Mouse (Mus musculus): Measurements from ENCODE around the gene Frmd4b. TPM values are rescaled to one million over a fixed set of nuclear protein-coding genes. Genes with fewer than 3 reads are reported as not detected.

Gene Frmd4b
- polyA plus RNA-seq, 1 experiment, result 4.8 TPM

DNA sequence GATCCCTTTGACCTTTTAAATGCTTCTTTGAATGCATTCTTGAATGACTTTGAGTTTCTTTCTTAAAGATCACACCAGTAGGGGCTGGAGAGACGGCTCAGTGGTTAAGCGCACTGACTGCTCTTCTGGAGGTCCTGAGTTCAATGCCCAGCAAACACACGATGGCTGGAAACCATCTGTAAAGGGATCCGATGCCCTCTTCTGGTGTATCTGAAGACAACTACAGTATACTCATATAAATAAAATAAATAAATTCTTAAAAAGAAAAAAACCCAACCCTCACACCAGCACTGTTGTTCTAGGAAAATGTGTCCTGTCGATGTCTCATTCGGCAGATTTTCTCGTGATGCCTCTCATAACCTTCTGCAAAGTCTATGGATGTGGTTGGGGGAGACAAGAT is 116.3 kb downstream of the Frmd4b start:
- H3K27ac ChIP-seq (ENCODE audit: insufficient read depth, low read depth, low read length), result no peak overlapping the region
- H3K27me3 ChIP-seq (ENCODE audit: control insufficient read depth, insufficient read depth, low read length), result no peaks in the 10 kb centered on the region
- 0 out of 2 replicates have a peak, but pooled peaks cover under 1% of the 10 kb centered on the region for H3K4me1 ChIP-seq (ENCODE audit: control insufficient read depth, insufficient read depth, insufficient read length, low read length)
- WGBS, result 82% methylated on average over 7 of the region's 7 CpGs
- H3K36me3 ChIP-seq (ENCODE audit: control insufficient read depth, insufficient read depth, low read length), result no peaks in the 10 kb centered on the region
- no peak overlapping the region for H3K4me3 ChIP-seq (ENCODE audit: low read depth, low read length)
- TF ChIP-seq CTCF (IDR thresholded peaks at IDR 0.05; ENCODE audit: extremely low read depth, insufficient read length, insufficient replicate concordance, low read depth, low read length) (no peak), POLR2A (IDR thresholded peaks at IDR 0.05; ENCODE audit: low read depth, low read length) (no peak)

DNA sequence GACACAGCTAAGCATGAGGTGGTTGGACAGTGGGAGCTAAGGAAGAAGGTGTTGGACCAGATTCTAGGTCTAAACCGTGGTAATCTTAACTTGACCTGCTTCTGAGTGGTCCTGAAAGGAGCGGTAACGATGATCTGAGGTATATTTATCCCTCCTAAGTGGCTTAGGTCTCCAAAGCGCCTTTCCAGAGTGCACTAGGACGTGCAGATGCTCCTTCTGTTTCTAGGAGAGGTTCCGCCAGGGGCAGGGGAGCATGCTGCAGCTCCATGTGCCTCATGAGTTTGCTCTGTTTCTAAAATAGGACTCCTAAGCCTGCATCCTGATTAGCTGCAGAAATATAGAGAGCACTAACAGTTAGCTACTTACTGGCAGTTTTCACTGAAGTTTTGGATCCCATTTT is 117.1 kb downstream of the Frmd4b start:
- no peak overlapping the region for H3K4me3 ChIP-seq (ENCODE audit: low read depth, low read length)
- H3K36me3 ChIP-seq (ENCODE audit: control insufficient read depth, insufficient read depth, low read length), result no peaks in the 10 kb centered on the region
- TF ChIP-seq CTCF (IDR thresholded peaks at IDR 0.05; ENCODE audit: extremely low read depth, insufficient read length, insufficient replicate concordance, low read depth, low read length) (no peak), POLR2A (IDR thresholded peaks at IDR 0.05; ENCODE audit: low read depth, low read length) (no peak)
- no peaks in the 10 kb centered on the region for H3K27me3 ChIP-seq (ENCODE audit: control insufficient read depth, insufficient read depth, low read length)
- no peaks in the 10 kb centered on the region for H3K4me1 ChIP-seq (ENCODE audit: control insufficient read depth, insufficient read depth, insufficient read length, low read length)
- WGBS, result 81% methylated on average over 6 of the region's 6 CpGs
- H3K27ac ChIP-seq (ENCODE audit: insufficient read depth, low read depth, low read length), result no peak overlapping the region

DNA sequence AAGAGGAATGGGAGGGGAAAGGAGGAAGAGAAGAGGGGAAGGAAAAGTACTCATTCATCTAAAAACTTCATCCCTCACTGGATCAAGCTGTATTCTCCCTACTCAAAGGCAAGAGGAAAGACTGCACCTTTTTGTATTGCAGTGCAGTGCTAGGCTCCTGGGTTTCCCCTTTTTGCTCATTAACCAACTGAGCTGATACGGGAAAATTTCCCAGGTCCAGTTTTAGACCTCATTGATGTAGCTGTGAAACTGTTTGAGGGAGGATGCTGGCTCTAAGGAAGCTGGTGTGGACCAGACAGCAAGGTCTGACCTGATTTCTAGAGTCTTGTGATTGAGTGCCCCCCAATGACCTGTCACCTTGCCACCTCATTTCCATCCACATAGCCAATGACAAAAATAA is 121.3 kb downstream of the Frmd4b start:
- H3K4me1 ChIP-seq (ENCODE audit: control insufficient read depth, insufficient read depth, insufficient read length, low read length), result no peaks in the 10 kb centered on the region
- no peak for TF ChIP-seq POLR2A (IDR thresholded peaks at IDR 0.05; ENCODE audit: low read depth, low read length)
- no peak for TF ChIP-seq CTCF (IDR thresholded peaks at IDR 0.05; ENCODE audit: extremely low read depth, insufficient read length, insufficient replicate concordance, low read depth, low read length)

DNA sequence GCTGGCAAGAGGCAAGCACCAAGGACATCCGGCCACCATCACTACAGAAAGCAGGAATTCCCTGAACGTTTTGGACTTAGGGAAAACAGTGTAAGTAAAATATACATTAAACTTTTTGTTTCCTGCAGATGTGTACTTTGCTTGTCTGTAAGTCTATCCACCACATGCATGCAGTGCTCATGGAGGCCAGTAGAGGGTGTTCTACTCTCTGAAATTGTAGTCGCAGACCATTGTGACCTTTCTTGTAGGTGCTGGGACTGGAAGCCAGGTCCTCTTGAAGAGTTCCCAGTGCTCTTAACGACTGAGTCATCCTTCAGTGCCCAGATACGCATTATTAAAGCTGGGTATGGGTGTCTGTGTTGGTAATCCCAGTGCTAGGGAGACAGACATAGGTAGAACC is 126.3 kb downstream of the Frmd4b start:
- Histone ChIP-seq H3K4me1 (ENCODE audit: control insufficient read depth, insufficient read depth, insufficient read length, low read length) (peaks cover 7% of the 10 kb centered on the region), H3K27ac (ENCODE audit: insufficient read depth, low read depth, low read length) (no peak overlapping the region), H3K4me3 (ENCODE audit: low read depth, low read length) (no peak overlapping the region), H3K36me3 (ENCODE audit: control insufficient read depth, insufficient read depth, low read length) (no peaks in the 10 kb centered on the region), H3K27me3 (ENCODE audit: control insufficient read depth, insufficient read depth, low read length) (no peaks in the 10 kb centered on the region)
- WGBS, result 88% methylated on average over 5 of the region's 5 CpGs
- TF ChIP-seq POLR2A (IDR thresholded peaks at IDR 0.05; ENCODE audit: low read depth, low read length), result no peak
- TF ChIP-seq CTCF (IDR thresholded peaks at IDR 0.05; ENCODE audit: extremely low read depth, insufficient read length, insufficient replicate concordance, low read depth, low read length), result no peak

More for the DNA sequence above, 121.3 kb downstream of the Frmd4b start:
- Histone ChIP-seq H3K27ac (ENCODE audit: insufficient read depth, low read depth, low read length) (no peak overlapping the region), H3K27me3 (ENCODE audit: control insufficient read depth, insufficient read depth, low read length) (no peaks in the 10 kb centered on the region), H3K36me3 (ENCODE audit: control insufficient read depth, insufficient read depth, low read length) (no peaks in the 10 kb centered on the region), H3K4me3 (ENCODE audit: low read depth, low read length) (no peak overlapping the region)
- WGBS, result 55% methylated on average over 1 of the region's 1 CpGs

DNA sequence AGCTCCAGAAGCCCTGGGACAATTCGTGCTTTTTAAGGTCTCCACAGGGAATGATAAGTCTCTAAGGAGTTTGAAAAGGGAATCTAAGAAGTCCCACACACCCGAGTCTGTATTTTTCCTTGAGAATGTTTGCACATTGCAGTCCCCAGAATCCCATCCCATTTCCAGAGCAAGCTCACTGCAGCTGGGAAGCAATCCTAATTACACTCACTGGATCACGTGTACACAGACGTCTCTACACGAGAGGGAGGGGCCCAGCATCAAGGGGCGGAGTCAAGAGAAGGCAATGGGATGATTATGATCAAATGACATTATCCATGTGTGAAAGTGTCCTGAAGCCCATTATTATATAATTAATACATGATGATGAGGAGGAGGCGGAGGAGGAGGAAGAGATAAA is 128.5 kb downstream of the Frmd4b start:
- Histone ChIP-seq H3K4me1 (ENCODE audit: control insufficient read depth, insufficient read depth, insufficient read length, low read length) (peaks cover 7% of the 10 kb centered on the region), H3K36me3 (ENCODE audit: control insufficient read depth, insufficient read depth, low read length) (no peaks in the 10 kb centered on the region), H3K27ac (ENCODE audit: insufficient read depth, low read depth, low read length) (no peak overlapping the region), H3K4me3 (ENCODE audit: low read depth, low read length) (no peak overlapping the region), H3K27me3 (ENCODE audit: control insufficient read depth, insufficient read depth, low read length) (no peaks in the 10 kb centered on the region)
- WGBS, result 33% methylated on average over 7 of the region's 7 CpGs
- TF ChIP-seq POLR2A (IDR thresholded peaks at IDR 0.05; ENCODE audit: low read depth, low read length) (no peak), CTCF (IDR thresholded peaks at IDR 0.05; ENCODE audit: extremely low read depth, insufficient read length, insufficient replicate concordance, low read depth, low read length) (no peak)

DNA sequence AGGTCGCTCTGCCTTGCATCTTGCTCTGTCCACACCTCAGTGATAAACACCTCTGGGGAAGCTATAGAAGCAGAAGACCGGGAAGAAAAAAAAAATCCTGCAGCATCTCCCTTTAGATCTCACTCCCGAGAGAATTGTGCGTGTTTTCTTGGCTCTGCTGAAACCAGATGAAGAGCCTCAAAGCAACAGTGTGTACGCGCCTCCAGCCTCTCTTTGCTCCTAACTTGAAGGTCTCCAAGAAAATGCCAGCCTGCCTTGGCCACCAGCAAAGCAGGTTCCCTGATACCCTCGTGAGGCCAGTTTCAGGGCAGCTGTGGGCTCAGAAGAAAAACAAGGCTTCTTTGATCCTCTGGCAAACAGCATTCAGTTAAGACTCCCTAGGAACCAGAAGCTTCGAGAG is 129.1 kb downstream of the Frmd4b start:
- peak overlapping the region; percentile 30; the same call in 1 of the 2 replicates for H3K27ac ChIP-seq (ENCODE audit: insufficient read depth, low read depth, low read length)

DNA sequence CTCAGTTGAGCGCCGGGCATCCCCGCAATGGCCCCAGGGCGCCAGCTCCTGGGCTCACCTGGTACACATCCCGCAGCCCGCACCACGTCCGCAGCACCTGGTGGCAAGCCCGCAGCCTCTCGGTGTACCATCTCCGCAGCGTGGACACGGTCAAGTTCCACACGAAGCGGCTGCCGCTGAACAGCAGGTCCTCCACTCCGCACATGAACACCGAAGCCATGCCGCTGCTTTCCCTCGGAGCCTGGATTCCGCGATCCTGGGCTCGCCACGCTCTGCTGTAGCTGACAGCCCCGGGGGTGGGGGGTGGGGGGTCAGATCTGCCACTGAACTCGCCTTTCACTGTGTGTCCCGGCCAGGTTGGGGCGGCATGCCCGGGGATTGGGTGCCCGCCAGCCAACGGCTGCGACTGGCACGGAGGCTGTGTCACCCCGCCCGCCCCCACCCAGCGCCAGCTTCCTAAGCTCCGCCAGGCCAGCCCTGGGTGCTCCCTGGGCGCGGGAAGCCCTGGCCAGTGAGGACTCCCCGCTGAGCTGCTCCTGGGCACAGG is 129.7 kb downstream of the Frmd4b start:
- peak overlapping the region; percentile 2; the same call in 1 of the 2 replicates for H3K27ac ChIP-seq (ENCODE audit: insufficient read depth, low read depth, low read length)
- WGBS, result 2% methylated on average over 34 of the region's 40 CpGs
- H3K4me3 ChIP-seq (ENCODE audit: low read depth, low read length), result peak overlapping the region; percentile 63
- no peaks in the 10 kb centered on the region for H3K27me3 ChIP-seq (ENCODE audit: control insufficient read depth, insufficient read depth, low read length)
- TF ChIP-seq POLR2A (IDR thresholded peaks at IDR 0.05; ENCODE audit: low read depth, low read length) (no peak), CTCF (IDR thresholded peaks at IDR 0.05; ENCODE audit: extremely low read depth, insufficient read length, insufficient replicate concordance, low read depth, low read length) (no peak)
- no peaks in the 10 kb centered on the region for H3K36me3 ChIP-seq (ENCODE audit: control insufficient read depth, insufficient read depth, low read length)
- H3K4me1 ChIP-seq (ENCODE audit: control insufficient read depth, insufficient read depth, insufficient read length, low read length), result peaks cover 10% of the 10 kb centered on the region

More for the DNA sequence above, 129.1 kb downstream of the Frmd4b start:
- Histone ChIP-seq H3K36me3 (ENCODE audit: control insufficient read depth, insufficient read depth, low read length) (no peaks in the 10 kb centered on the region), H3K27me3 (ENCODE audit: control insufficient read depth, insufficient read depth, low read length) (no peaks in the 10 kb centered on the region), H3K4me1 (ENCODE audit: control insufficient read depth, insufficient read depth, insufficient read length, low read length) (peaks cover 10% of the 10 kb centered on the region), H3K4me3 (ENCODE audit: low read depth, low read length) (0 out of 2 replicates have a peak overlapping the region, but pooled peaks have one; percentile 24)
- TF ChIP-seq POLR2A (IDR thresholded peaks at IDR 0.05; ENCODE audit: low read depth, low read length) (no peak), CTCF (IDR thresholded peaks at IDR 0.05; ENCODE audit: extremely low read depth, insufficient read length, insufficient replicate concordance, low read depth, low read length) (no peak)
- 30% methylated on average over 8 of the region's 8 CpGs for WGBS

Data from small intestine, adult 2 months (tissue).